Mouse (Mus musculus) adrenal gland, adult 8-10 months (tissue): ENCODE data around the gene Pbx2. TPM values are rescaled to one million over a fixed set of nuclear protein-coding genes. Genes with fewer than 3 reads are reported as not detected.
A peak's percentile ranks its signal among the peaks of the same experiment; 100 is the strongest.

Source experiments
- DNase-seq: peaks from one replicate; pipeline ENCODE4 v3.0.0; 2022
- total RNA-seq, 4 experiments: library from RNA; stranded (reverse); gene quantifications; 2 replicates each; pipeline ENCODE4 v1.2.4; 2022

Pbx2 gene
- total RNA-seq, 4 experiments from 2014 or later, result 30.8 to 55.5 (median 44.0) TPM

DNA sequence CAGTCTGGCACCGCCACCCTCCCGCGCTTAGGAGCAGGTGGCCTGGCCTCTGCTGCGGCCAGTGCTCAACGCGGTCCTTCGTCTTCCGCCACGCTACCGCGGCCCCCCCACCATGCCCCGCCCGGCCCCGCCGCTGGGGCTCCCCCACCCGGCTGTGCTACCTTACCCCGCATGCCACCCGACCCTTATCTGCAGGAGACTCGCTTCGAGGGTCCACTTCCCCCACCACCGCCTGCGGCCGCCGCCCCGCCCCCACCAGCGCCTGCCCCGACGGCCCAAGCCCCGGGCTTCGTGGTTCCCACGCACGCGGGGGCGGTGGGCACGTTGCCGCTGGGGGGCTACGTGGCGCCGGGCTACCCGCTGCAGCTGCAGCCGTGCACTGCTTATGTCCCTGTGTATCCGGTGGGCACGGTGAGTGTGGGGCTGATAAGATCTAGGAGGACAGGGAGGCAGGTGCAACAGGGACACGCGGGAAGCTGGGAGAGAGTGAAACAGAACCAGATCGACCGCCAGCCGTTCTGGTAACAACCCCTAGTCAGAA is 39.8 kb downstream of the Pbx2 start:
- no peak for DNase-seq

DNA sequence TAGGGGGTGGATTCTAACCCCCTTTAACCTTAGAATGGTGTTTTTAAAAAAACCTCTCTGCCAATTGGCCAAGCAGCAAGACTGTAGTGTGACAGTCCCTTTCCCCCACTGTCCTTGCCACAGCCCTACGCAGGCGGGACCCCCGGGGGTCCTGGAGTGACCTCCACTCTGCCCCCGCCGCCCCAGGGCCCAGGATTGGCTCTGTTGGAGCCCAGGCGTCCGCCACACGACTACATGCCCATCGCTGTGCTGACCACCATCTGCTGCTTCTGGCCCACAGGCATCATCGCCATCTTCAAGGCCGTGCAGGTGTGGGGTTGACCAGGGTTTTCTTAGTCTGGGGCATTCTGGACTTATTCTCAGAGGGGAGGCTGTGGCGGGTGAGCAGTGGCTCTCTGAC is 40.6 kb downstream of the Pbx2 start:
- no peak for DNase-seq

DNA sequence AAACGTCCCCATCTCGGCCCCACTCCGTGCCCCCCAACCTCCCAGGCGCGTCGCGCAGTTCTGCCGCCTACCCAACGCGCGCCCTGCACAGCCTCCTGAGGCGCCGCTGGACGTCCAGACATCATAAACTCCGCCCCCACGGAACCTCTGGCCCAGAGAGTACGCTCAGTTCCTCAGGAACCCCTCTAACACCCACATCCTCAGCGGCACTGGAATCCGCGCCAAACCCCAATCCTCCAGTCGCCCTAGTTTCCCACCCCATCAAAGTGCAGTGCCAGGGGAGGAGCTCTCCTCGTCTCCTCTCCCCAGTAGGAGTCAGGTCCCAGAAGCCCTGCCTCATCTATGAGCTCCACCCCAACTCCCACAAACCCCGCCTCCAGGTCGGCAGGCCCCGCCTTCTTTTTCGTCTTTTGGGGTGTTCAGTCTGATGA is 41.2 kb downstream of the Pbx2 start:
- DNase-seq, result peak; percentile 83

DNA sequence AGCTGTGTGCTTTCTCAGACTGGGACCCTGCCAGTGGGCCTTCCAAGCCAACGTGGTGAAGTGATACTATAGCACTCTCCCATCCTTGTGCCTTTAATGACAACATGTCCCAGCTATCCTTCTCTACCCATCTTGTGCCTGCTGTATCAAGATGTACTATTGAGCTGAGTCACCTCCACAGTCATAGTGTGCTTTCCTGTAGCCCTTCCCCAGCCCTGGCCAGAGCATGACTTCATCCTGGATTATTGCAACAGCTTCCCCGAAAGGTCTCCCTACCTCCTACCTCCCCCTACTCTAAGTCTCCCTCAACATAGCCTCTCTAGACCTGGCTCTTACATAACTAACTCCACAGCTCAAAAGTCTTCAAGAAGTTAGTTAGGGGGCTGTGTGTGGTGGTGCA is 44.6 kb downstream of the Pbx2 start:
- no peak for DNase-seq

DNA sequence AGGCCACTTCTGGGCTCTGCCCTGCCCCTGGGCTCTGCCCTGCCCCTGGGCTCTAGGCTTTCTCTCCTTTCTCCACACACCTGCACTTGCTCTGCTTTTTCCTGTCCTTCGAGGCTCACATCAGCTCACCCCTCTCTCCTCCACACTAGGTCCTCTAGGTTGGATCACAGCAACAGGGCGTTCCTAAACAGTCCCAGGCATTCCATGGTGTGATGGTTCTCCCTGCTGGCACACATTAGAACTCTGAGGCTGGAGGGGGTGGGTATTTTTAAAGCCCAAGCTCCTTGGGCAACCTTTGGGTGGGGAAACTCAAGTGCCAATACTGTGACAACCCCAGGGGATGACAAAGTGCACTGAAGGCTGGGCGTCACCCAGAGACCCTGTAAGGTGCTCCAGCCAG is 46.4 kb downstream of the Pbx2 start:
- DNase-seq, result no peak

DNA sequence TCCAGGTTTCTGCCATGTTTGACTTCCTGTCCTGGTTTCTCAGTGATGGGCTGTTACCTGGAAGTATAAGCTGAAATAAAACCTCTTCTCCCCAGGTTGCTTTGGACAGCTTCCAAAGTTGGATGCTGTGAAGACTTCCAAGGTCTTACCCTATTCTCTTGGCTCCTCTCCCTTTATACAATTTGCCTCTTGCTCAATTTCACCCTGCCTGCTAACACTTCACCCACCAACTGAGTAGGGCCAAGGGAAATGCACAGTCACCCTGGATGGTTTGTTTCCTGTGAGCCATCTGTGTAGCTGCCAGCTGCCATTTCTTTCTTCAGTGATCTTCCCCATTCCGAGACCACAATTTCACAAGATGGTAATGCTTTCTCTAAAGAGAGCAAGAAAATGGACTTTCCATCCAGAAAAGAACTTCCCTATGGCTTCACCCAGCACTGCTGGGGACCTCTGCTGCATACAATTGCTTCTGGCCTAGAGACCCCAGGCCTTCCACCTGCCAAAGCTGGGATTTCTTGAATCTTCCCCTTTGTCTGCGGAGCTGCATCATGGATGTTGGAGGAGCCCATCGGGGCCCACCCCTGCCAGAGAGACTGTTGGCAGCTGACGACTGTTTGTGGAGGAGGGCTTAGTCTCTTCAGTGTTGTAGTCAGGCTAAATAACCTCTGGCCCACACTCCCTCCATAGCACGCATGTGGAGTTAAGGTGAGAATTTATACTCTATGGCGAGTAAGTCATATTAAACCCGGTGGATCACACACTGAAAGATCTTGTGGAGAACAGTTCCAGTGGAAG is 48.6 kb downstream of the Pbx2 start:
- DNase-seq, result no peak

DNA sequence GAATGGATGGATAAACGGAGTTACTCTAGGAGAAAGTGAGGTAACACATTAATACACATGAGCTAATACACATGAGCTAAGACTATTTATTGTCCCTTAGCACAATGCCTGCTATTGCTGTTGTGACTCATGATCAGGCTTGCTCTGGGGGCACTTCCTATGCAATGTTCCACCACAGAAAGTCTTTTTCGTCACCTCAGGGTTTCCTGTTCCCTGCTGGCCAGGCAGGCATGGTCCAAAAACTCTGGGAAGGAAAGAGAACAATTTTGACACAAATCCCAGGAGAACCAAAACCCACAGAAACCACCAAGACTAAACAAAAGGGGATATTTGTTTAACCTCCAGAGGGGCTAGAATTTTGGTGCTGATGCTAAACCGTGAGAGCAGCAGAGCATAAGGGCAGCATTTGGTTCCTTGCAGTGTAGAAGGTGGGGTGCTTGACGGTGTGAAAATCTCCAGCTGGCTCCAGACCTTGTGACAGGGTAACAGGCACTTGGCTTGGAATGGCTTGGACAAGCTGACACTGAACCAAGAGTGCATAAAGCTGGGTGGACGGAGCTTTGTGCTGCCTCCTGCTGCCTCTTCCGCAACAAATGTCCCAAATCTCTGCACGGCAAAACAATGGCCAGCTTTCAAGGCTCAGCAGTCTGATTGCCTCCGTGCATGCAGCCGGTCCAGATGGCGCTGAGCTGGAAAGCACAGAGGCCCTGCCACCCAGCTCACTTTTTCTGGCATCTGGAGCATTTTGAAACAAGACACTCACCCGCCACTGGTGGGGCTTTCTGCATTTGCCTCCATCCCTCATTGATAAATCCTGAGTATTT is 49.9 kb downstream of the Pbx2 start:
- no peak for DNase-seq

DNA sequence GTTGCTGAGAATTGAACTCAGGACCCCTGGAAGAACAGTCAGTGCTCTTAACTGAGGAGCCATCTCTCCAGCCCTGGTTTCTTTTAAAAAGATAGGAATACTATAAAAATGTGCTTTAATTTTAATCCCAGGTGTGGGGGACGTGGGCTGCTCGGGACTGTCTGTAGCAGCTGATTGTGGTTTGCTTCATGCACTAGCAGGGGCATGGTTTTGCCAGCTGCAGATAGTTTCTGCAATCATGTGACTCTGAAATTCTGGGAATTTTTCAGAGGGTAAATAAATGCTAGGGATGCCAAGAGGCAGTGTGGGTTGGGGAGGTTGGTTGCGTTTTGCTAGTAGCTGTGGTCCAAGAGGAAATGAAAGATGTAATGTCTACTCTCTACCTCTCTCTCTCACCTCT is 50.9 kb downstream of the Pbx2 start:
- no peak for DNase-seq

DNA sequence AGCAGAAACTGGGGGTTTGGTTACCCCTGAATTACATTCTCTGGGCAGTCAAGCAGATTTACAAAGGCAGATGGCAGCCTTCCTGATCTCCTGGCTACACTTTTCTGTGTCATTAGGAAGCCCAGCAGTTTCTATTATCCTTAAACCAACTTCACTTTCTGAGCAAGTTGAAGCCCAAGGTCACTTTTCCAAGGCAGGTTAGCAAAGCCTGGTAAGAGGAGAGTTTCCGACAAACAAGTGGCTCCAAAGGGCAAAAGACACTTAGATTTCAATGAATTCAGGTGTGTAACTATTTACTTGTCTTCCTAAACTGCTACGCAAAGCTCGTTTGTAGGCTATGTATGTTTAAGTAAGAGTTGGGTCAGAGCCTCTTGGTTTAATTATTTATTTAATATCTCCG is 52.3 kb downstream of the Pbx2 start:
- DNase-seq, result no peak

DNA sequence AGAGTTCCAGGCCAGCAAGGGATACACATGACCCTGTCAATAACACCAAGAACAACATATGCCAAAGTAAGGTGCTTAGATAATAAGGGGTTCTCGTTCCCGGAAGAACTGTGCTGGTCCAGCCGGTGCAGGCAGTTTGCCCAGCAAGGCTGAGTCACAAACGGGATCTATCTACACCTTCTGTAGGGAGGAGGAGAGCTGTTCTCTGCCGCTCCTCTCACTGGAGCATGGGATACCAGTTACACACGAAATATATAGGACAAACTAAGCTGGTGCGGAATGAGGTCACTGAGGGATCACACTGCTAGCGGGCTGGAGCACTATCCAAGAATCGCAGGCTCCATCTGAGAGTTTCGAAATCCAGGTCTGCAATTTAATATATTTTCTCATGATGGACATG is 52.9 kb downstream of the Pbx2 start:
- no peak for DNase-seq

DNA sequence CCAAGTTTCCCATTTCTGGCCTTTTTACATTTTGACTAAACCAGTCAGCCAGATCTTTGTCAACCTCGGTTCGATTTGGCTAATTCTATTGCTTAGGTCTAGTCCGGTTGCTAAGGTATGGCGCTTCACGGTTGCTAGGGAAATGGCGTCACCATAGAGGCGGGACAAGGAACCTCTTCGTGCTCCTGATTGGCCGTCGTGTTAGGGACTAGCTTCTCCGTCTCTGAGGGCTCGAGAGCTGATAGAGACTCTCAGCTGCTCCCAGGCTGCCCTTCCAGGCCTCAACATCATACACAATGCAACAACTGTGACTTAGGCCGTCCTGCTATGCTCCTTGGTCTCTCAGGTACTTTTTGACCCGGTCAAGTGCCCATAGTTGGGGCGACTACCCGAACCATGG is 53.5 kb downstream of the Pbx2 start, which contains the start of gene Fkbpl:
Gene Fkbpl (plus strand): TSS at position 157 of the 400 bp plus-strand sequence.
- peak; percentile 96 for DNase-seq

DNA sequence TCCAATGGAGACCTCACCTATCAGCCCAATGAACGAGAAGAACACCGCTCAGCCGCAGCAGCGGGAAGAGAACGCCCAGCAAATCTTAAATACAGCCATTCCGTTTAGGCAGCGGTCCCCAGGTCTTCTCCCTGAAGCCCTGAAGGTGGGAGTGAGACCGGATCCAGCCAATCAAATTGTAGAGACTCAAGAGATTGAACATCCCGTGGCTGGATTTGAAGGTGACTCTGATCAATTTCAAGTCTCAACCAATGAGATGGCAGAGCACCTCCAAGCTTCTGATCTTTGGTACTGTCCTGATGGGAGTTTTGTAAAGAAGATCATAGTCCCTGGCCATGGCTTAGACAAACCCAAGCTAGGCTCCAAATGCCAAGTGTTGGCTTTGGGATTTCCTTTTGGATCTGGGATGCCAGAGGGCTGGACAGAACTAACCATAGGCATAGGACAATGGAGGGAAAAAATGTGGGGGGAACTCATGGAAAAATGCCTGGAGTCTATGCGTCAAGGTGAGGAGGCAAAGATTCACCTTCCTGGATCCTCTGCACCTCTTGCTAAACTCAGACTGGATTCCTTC is 54.3 kb downstream of the Pbx2 start:
- DNase-seq, result no peak

DNA sequence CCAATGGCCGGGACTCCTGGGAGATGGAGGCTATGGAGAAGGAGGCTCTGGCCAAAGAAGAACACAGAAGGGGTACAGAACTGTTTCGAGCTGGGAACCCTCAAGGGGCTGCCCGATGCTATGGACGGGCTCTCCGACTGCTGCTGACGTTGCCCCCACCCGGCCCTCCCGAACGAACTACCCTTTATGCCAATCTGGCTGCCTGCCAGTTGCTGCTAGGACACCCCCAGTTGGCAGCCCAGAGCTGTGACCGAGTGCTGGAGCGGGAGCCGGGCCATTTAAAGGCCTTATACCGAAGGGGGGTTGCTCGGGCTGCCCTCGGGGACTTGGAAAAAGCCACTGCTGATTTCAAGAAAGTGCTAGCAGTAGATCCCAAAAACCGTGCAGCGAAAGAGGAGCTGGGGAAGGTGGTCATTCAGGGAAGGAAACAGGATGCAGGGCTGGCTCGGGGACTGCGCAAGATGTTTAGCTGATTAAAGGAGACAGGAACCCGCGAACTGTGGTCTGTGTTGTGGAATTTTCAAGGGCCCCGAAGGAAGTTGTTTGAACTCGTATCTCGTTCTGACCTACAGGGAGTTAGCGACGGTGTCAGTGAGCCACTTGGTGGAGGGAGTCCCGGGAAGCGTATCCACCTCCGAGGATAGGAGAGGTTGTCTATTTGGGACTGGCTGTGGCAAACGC is 54.9 kb downstream of the Pbx2 start:
- no peak for DNase-seq

Other genes with a start within 250 kb of the Pbx2 start
- under 1 TPM; 0.40 to 0.90 (median 0.57) TPM for gene Btnl2, start 236.4 kb upstream of the Pbx2 start, total RNA-seq
- gene Btnl1, start 214.1 kb upstream of the Pbx2 start, total RNA-seq, result not detected
- 1 to 10 TPM; 1.7 to 8.6 (median 5.6) TPM for gene BC051142, start 192.4 kb upstream of the Pbx2 start, total RNA-seq
- not detected for gene Btnl4, start 113.9 kb upstream of the Pbx2 start, total RNA-seq
- gene Btnl6, start 73.9 kb upstream of the Pbx2 start, total RNA-seq, result not detected
- gene Notch4, start 27.0 kb upstream of the Pbx2 start, total RNA-seq, result 10 to 100 TPM; 25.8 to 39.8 (median 36.6) TPM
- gene Gpsm3, start 1.5 kb upstream of the Pbx2 start, total RNA-seq, result 1 to 10 TPM; 4.7 to 7.9 (median 6.4) TPM
- 1 to 10 TPM in 3 of 4 experiments, under 1 TPM in 1; 0.52 to 2.4 (median 1.4) TPM for gene Ager, start 6.6 kb downstream of the Pbx2 start, total RNA-seq
- 100 to 1,000 TPM in 1 of 4 experiments, 10 to 100 TPM in 3; 72.6 to 101 (median 84.6) TPM for gene Rnf5, start 12.4 kb downstream of the Pbx2 start, total RNA-seq
- 100 to 1,000 TPM in 3 of 4 experiments, 10 to 100 TPM in 1; 84.6 to 108 (median 101) TPM for gene Agpat1, start 13.0 kb downstream of the Pbx2 start, total RNA-seq
- 1 to 10 TPM; 1.7 to 3.5 (median 1.9) TPM for gene Egfl8, start 24.7 kb downstream of the Pbx2 start, total RNA-seq
- gene Ppt2, start 37.2 kb downstream of the Pbx2 start, total RNA-seq, result 10 to 100 TPM; 59.2 to 70.5 (median 64.3) TPM
- 10 to 100 TPM in 3 of 4 experiments, 1 to 10 TPM in 1; 7.0 to 36.3 (median 20.6) TPM for gene Prrt1, start 38.3 kb downstream of the Pbx2 start, total RNA-seq
- 10 to 100 TPM; 13.0 to 15.5 (median 15.1) TPM for gene Fkbpl, start 53.5 kb downstream of the Pbx2 start, total RNA-seq
- gene Atf6b, start 55.9 kb downstream of the Pbx2 start, total RNA-seq, result 10 to 100 TPM; 47.1 to 56.6 (median 51.1) TPM
- 10 to 100 TPM; 27.6 to 54.1 (median 41.4) TPM for gene Tnxb, start 79.3 kb downstream of the Pbx2 start, total RNA-seq
- gene C4b, start 152.6 kb downstream of the Pbx2 start, total RNA-seq, result 100 to 1,000 TPM; 116 to 180 (median 142) TPM
- gene Cyp21a1, start 213.3 kb downstream of the Pbx2 start, total RNA-seq, result over 10,000 TPM in 2 of 4 experiments, 1,000 to 10,000 TPM in 2; 6,868 to 18,233 (median 12,184) TPM
- 10 to 100 TPM; 43.2 to 75.9 (median 64.6) TPM for gene Stk19, start 245.7 kb downstream of the Pbx2 start, total RNA-seq
- gene Dxo, start 245.8 kb downstream of the Pbx2 start, total RNA-seq, result 10 to 100 TPM; 48.2 to 76.5 (median 67.0) TPM